Mouse (Mus musculus) stomach, embryonic 16.5 days (tissue): ENCODE data around the gene Srpk3. TPM values are rescaled to one million over a fixed set of nuclear protein-coding genes. Genes with fewer than 3 reads are reported as not detected.
"Not testable (repeated sequence)": the region's sequence is repeated elsewhere in the genome, so short reads cannot be mapped to it uniquely, and the experiment has no call there.

Experiments
- ATAC-seq: fragments of 200-750 bp; cut with Nextera tagmentation; 2 replicates; pipeline ENCODE4 v1.8.0; 2017; ENCODE audit warnings: moderate number of reproducible peaks, moderate TSS enrichment; ENCODE audit not compliant: insufficient read depth, low FRiP score
- H3K27ac ChIP-seq: fragments of 300-500 bp; sonication (generic); 2 replicates; pipeline ENCODE4 v1.5.1; 2014; ENCODE audit warnings: low read length
- H3K27me3 ChIP-seq: fragments of 300-500 bp; sonication (generic); 2 replicates; pipeline ENCODE4 v1.6.1; 2014; ENCODE audit warnings: low read length, control low read depth, mixed read lengths; ENCODE audit not compliant: control insufficient read depth, insufficient read depth
- H3K36me3 ChIP-seq: fragments of 300-500 bp; sonication (generic); 2 replicates; pipeline ENCODE4 v1.6.1; 2014; ENCODE audit warnings: low read length; ENCODE audit not compliant: control insufficient read depth, insufficient read depth
- H3K4me1 ChIP-seq: fragments of 300-500 bp; sonication (generic); 2 replicates; pipeline ENCODE4 v1.6.1; 2014; ENCODE audit warnings: low read length, control low read depth, mixed read lengths; ENCODE audit not compliant: control insufficient read depth, insufficient read depth
- H3K4me2 ChIP-seq: fragments of 300-500 bp; sonication (generic); 2 replicates; pipeline ENCODE4 v1.6.1; 2014; ENCODE audit warnings: low read depth, low read length, mixed read lengths
- H3K4me3 ChIP-seq: fragments of 300-500 bp; sonication (generic); replicated peaks from 2 replicates; pipeline ENCODE4 v1.5.1; 2014; ENCODE audit warnings: mild to moderate bottlenecking, low read length
- H3K9ac ChIP-seq: fragments of 300-500 bp; sonication (generic); 2 replicates; pipeline ENCODE4 v1.6.1; 2014; ENCODE audit warnings: low read length
- H3K9me3 ChIP-seq: fragments of 300-500 bp; sonication (generic); replicated peaks from 2 replicates; pipeline ENCODE4 v1.6.1; 2016; ENCODE audit warnings: low read length, control low read depth; ENCODE audit not compliant: control insufficient read depth
- WGBS: fragments of 180-500 bp; shearing (Covaris S2); extraction: QIAGEN DNeasy Blood & Tissue Kit; methylation state at CpG from one replicate; pipeline ENCODE4 v1.1.7; 2014; 5-methylcytosine and 5-hydroxymethylcytosine counted together
- polyA plus RNA-seq: library from polyadenylated mRNA; unstranded; fragments of >200 nt; fragmentation: Nextera tagmentation; extraction: Ambion mirVana; gene quantifications from 2 replicates; pipeline ENCODE4 v1.2.1, GENCODE M21; 2015

Gene Srpk3
- 4.8 and 15.1 TPM in 2 replicates for polyA plus RNA-seq

GRCm38 (mm10) chrX:73774168-73774760, at the start of gene Srpk3:
Gene Srpk3 (plus strand): TSS chrX:73774405.
- peaks cover 5% of the 10 kb centered on the region; the same call in 1 of the 2 replicates for H3K4me1 ChIP-seq
- no peaks in the 10 kb centered on the region for H3K9me3 ChIP-seq
- no peaks in the 10 kb centered on the region; the same call in 1 of the 2 replicates for H3K27me3 ChIP-seq
- H3K27ac ChIP-seq: peak within 1 kb of the TSS; percentile 62
- H3K4me3 ChIP-seq: no peak within 1 kb of the TSS
- peaks cover 4% of the 10 kb centered on the region; the same call in 1 of the 2 replicates for H3K36me3 ChIP-seq
- ATAC-seq: peak; percentile 39; the same call in 1 of the 2 replicates
- 36% methylated on average over 9 of the region's 9 CpGs for WGBS
- 0 out of 2 replicates have a peak within 1 kb of the TSS, but pooled peaks have one; percentile 5 for H3K4me2 ChIP-seq
- H3K9ac ChIP-seq: peak within 1 kb of the TSS; percentile 43; the same call in 1 of the 2 replicates

DNA sequence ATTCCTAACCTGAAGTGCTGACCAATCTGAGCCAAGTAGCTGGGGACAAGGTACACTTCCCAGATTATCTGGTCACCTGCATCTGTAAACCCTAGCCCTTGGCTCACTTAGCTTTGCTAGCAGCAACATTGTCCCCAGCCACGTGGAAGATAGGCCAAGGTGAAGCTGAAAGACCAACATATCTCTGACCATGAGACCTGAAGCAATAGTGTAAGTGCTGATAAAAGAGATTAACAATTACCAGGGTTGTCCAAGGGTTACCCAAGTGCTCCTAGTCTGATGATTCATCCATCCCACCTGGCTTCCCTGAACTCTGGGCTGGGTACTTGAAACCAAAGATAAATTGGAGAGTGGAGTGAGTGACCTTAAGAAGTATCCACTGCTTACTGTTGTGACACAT, 43.3 kb upstream of the Srpk3 start:
- no peaks in the 10 kb centered on the region for H3K4me1 ChIP-seq
- WGBS: 59% methylated on average over 1 of the region's 1 CpGs
- no peak overlapping the region for H3K27ac ChIP-seq
- no peak overlapping the region for H3K4me2 ChIP-seq
- no peaks in the 10 kb centered on the region for H3K9me3 ChIP-seq
- ATAC-seq: 0 out of 2 replicates have a peak, but pooled peaks have one; percentile 13
- no peak overlapping the region for H3K4me3 ChIP-seq
- H3K36me3 ChIP-seq: no peaks in the 10 kb centered on the region; the same call in 1 of the 2 replicates
- H3K9ac ChIP-seq: no peak overlapping the region
- no peaks in the 10 kb centered on the region for H3K27me3 ChIP-seq

- Histone ChIP-seq H3K4me2 (no peak overlapping the region), H3K9ac (no peak overlapping the region), H3K4me1 (no peaks in the 10 kb centered on the region), H3K4me3 (no peak overlapping the region), H3K27ac (no peak overlapping the region), H3K9me3 (no peaks in the 10 kb centered on the region), H3K36me3 (no peaks in the 10 kb centered on the region), H3K27me3 (no peaks in the 10 kb centered on the region)
- ATAC-seq: no peak
- WGBS: 67% methylated on average over 1 of the region's 1 CpGs
Observed at GRCm38 (mm10) chrX:73738155-73738554, 36.0 kb upstream of the Srpk3 start.

- no peak for ATAC-seq
- Histone ChIP-seq H3K27ac (no peak overlapping the region), H3K4me2 (no peak overlapping the region), H3K36me3 (no peaks in the 10 kb centered on the region), H3K9me3 (no peaks in the 10 kb centered on the region), H3K9ac (no peak overlapping the region), H3K27me3 (no peaks in the 10 kb centered on the region), H3K4me1 (no peaks in the 10 kb centered on the region), H3K4me3 (no peak overlapping the region)
- WGBS: 63% methylated on average over 5 of the region's 5 CpGs
Observed at GRCm38 (mm10) chrX:73739151-73739550, 35.1 kb upstream of the Srpk3 start.

- 89% methylated on average over 7 of the region's 7 CpGs for WGBS
- H3K27ac ChIP-seq, H3K4me1 ChIP-seq, H3K36me3 ChIP-seq, H3K27me3 ChIP-seq, H3K9me3 ChIP-seq, H3K4me2 ChIP-seq, H3K9ac ChIP-seq, H3K4me3 ChIP-seq, ATAC-seq: not testable (repeated sequence)
Observed at GRCm38 (mm10) chrX:73739841-73740240, 34.4 kb upstream of the Srpk3 start.

- Histone ChIP-seq H3K36me3 (no peaks in the 10 kb centered on the region), H3K9me3 (no peaks in the 10 kb centered on the region), H3K4me1 (no peaks in the 10 kb centered on the region), H3K4me2 (no peak overlapping the region), H3K27ac (no peak overlapping the region), H3K4me3 (no peak overlapping the region), H3K27me3 (no peaks in the 10 kb centered on the region), H3K9ac (no peak overlapping the region)
- ATAC-seq: no peak
- 58% methylated on average over 1 of the region's 1 CpGs for WGBS
Observed at GRCm38 (mm10) chrX:73744774-73745481, 29.3 kb upstream of the Srpk3 start.

DNA sequence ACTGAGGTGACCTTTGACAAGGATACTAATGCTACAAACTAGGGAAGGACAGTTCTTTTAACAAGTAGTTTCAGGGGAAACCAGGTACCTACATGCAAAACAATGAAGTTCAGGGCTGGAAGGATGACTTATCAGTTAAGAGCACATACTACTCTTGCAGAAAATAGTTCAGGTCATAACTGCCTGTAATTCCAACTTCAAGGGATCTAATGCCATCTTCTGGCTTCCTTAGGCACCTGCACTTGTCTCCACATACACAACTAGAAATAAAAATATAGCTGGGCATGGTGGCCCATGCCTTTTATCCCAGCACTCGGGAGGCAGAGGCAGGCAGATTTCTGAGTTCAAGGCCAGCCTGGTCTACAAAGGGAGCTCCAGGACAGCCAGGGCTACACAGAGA, 25.2 kb upstream of the Srpk3 start:
- Histone ChIP-seq H3K27me3 (no peaks in the 10 kb centered on the region), H3K4me3 (no peak overlapping the region), H3K36me3 (no peaks in the 10 kb centered on the region), H3K9ac (no peak overlapping the region), H3K27ac (no peak overlapping the region), H3K4me2 (no peak overlapping the region), H3K4me1 (no peaks in the 10 kb centered on the region), H3K9me3 (no peaks in the 10 kb centered on the region)
- no peak for ATAC-seq
- WGBS: 95% methylated on average over 1 of the region's 1 CpGs

DNA sequence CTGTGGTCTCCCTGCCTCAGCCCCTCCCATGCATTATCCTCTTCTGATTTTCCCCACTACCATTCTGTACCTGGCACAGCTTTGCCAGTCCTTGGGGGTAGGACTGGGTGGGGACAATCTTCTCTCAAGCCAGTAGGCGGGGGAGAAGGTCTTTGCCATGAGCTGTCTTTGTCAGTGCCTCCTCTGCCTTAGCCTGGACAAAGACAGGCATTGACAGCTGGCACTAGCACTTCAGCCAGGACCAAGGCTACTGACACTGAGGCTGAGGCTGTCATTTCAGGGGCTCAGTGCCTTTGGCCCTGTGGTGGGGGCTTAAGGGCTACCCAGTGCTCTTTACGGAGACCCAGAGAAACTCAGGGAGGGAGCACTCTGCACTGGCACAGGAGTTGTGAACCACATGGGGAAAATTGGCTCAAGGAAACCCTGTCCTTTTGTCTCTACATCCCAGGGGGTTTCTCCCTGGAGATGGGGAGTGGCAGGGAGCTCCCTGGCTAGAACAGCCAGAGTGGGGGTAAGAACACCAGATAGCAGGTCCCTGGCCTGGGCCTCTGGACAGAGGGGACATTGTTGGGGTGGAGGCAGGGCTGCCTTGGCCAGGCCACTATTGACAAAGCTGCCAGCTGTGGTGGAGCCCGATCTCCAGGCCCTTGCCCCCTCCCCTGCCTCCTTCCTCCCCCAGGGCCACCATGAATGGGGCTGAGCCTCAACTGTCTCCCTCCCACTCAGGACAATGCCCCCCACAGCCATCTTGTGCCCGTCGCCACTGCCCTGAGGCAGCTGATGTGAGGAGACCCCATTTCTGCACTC, 17.7 kb upstream of the Srpk3 start, which contains the start of gene Plxnb3:
TSS of gene Plxnb3 (plus strand) at position 757 of the 807 bp plus-strand sequence.
- no peak within 1 kb of the TSS for H3K4me2 ChIP-seq
- no peak for ATAC-seq
- H3K27ac ChIP-seq: no peak within 1 kb of the TSS
- H3K27me3 ChIP-seq: no peaks in the 10 kb centered on the region
- no peaks in the 10 kb centered on the region for H3K9me3 ChIP-seq
- H3K4me1 ChIP-seq: no peaks in the 10 kb centered on the region
- H3K4me3 ChIP-seq: no peak within 1 kb of the TSS
- H3K36me3 ChIP-seq: no peaks in the 10 kb centered on the region
- WGBS: 76% methylated on average over 5 of the region's 5 CpGs
- H3K9ac ChIP-seq: no peak within 1 kb of the TSS
